8 mouse cellular contexts compared by ENCODE assay signal in genomic region chr4:80003636-80004365, GRCm38 (mm10).
DNase-seq lines count a peak whose midpoint lies in the region; ATAC-seq lines count a peak whose summit lies in the region.

No protein-coding gene starts in this region.

- H3K27ac ChIP-seq in heart, embryonic 13.5 days (replicated peaks): no peak overlapping the region
- no peak overlapping the region for H3K27ac ChIP-seq in hindbrain, embryonic 13.5 days

- WGBS in heart, embryonic 13.5 days: 75% methylated on average over 13 of the region's 13 CpGs
- 90% methylated on average over 13 of the region's 13 CpGs for WGBS in hindbrain, embryonic 13.5 days

- ATAC-seq in heart, embryonic 13.5 days (ENCODE audit: extremely low read depth, insufficient number of reproducible peaks, low FRiP score, low TSS enrichment): peak; percentile 90
- ATAC-seq in hindbrain, embryonic 13.5 days (ENCODE audit: low FRiP score): peak; percentile 90; the same call in 1 of the 2 replicates
- peak; percentile 80 for ATAC-seq in megakaryocyte progenitor cell, adult 5-6 weeks (replicated peaks; ENCODE audit: poor library complexity)

- no peaks in the 10 kb centered on the region for H3K27me3 ChIP-seq in heart, embryonic 13.5 days (replicated peaks)
- H3K27me3 ChIP-seq in hindbrain, embryonic 13.5 days: no peaks in the 10 kb centered on the region

- no peak overlapping the region for H3K4me3 ChIP-seq in heart, embryonic 13.5 days
- no peak overlapping the region for H3K4me3 ChIP-seq in hindbrain, embryonic 13.5 days

- H3K9me3 ChIP-seq in heart, embryonic 13.5 days: no peaks in the 10 kb centered on the region; the same call in 1 of the 2 replicates
- no peaks in the 10 kb centered on the region for H3K9me3 ChIP-seq in hindbrain, embryonic 13.5 days

- no peak for DNase-seq in heart, postnatal 14 days
- DNase-seq in MEL-GATA-1-ER (ENCODE audit: extremely low read depth, low read depth) (peak; percentile 54), adipocyte (ENCODE audit: low spot score) (no peak)
- no peak for DNase-seq in gastrocnemius, postnatal 14 days
- DNase-seq in urinary bladder, postnatal 14 days (ENCODE audit: low spot score): no peak

- H3K4me2 ChIP-seq in heart, embryonic 13.5 days: no peak overlapping the region
- H3K4me2 ChIP-seq in hindbrain, embryonic 13.5 days: no peak overlapping the region

- intact Hi-C loops in heart, postnatal 14 days (cut with DNase I): no loop called here
- intact Hi-C loops in gastrocnemius, postnatal 14 days (cut with DNase I; ENCODE audit: low total_unique reads): no loop called here

- H3K36me3 ChIP-seq in heart, embryonic 13.5 days: no peaks in the 10 kb centered on the region
- H3K36me3 ChIP-seq in hindbrain, embryonic 13.5 days: no peaks in the 10 kb centered on the region

- H3K9ac ChIP-seq in heart, embryonic 13.5 days: no peak overlapping the region
- no peak overlapping the region for H3K9ac ChIP-seq in hindbrain, embryonic 13.5 days

- no peaks in the 10 kb centered on the region for H3K4me1 ChIP-seq in heart, embryonic 13.5 days
- H3K4me1 ChIP-seq in hindbrain, embryonic 13.5 days (replicated peaks): no peaks in the 10 kb centered on the region
